Mouse (Mus musculus): ENCODE measurements around the gene Slc30a6.
"Not testable (repeated sequence)": the region's sequence is repeated elsewhere in the genome, so short reads cannot be mapped to it uniquely, and the experiment has no call there.

Gene Slc30a6

DNA sequence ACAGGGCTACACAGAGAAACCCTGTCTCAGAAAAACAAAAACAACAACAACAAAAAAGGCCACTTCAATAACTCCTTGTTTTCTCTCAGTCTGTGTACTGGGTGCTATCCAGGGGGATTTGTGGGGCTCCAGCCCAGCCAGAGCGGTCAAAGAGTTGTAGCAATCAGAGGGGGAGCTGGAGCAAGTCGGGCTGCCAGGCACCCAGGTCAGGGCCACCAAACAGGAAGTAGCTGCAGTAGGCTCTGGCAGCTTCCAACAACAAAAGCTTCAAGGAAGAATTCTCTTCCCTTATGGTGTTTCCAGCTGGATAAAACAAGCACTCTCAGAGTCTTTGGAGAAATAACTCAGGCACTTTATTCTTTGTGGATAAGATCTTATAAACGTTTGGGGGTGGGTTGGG is 58.5 kb downstream of the Slc30a6 start:
- DNase-seq, result no peak

- DNase-seq, result no peak
These were observed 59.3 kb downstream of the Slc30a6 start for GRCm38 (mm10) chr17:74454660-74455059.

DNA sequence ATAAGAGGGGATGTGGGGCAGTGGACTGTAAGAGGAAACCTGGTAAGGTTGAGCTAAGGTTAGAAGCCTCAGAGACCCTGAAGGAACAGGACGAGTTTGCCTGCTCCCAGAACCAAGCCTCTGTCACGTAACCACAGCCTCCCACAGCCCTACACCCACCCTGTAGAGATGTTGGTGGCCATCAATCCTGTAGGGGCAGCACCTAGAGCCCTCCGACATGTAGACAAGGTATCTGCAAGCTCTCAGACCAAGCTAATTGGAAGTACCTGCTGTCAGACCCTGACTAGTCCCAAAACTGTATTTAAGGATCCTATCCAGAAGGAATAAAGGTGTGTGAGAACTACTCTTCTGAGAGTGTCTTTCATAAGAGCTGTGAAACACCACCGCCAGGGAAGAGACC is 60.0 kb downstream of the Slc30a6 start:
- no peak for DNase-seq

DNA sequence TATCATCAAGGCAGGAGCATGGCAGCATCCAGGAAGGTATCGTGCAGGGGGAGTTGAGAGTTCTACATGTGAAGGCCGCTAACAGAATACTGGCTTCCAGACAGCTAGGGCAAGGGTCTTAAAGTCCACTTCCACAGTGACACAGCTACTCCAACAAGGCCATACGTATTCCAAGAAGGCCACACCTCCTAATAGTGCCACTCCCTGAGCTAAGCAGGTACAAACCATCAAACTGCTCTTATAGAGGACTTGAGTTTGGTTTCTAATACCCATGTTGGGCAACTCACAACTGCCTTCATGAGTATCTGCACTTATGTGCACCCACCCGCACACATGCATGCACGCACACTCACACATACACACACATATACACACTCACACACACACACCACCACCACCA is 61.4 kb downstream of the Slc30a6 start:
- DNase-seq, result no peak

GRCm38 (mm10) chr17:74457972-74458677 is 62.7 kb downstream of the Slc30a6 start:
- no peak for DNase-seq

- no peak for DNase-seq
These were observed 63.5 kb downstream of the Slc30a6 start, which contains the start of gene Nlrc4 for GRCm38 (mm10) chr17:74458711-74459408. Gene Nlrc4 (minus strand): TSS chr17:74459142.

DNA sequence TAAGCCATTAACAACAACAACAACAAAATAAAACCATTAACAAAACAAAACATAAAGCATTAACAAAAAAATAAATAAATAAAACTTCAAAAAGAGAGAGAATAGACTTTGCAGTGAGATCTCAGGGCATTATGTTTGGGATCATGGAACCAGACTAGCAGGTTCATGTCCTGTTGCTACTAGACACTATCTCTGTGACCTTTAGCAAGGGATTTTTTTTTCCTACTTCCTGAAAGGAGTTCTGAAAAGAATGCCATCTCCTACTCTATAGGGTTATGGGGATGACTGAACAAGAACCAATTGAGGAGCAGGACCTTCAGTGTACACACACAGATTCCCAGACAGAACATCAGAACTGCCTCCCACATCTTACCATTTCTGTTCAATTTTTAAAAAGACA is 68.1 kb downstream of the Slc30a6 start:
- no peak for DNase-seq

DNA sequence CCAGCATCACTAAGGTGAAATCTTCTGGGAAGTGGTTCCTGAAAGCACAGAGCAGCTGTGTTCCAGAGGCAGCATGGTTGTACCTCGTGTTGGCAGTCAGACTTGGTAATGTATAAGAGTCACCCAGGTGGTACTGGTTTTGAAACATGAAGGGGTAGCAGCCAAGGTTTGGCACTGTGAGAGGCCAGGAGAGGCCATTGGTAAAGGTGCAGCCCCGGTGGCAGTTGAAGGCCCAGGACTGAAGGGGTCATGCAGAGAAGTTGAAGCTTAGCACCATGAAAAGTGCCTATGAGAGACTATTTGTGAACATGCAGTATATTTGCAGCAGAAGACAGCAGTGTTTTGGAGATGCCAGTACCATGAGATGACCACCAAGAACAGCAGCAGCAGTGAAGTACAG is 72.6 kb downstream of the Slc30a6 start:
- DNase-seq, result not testable (repeated sequence)

- not testable (repeated sequence) for DNase-seq
These were observed 74.7 kb downstream of the Slc30a6 start for GRCm38 (mm10) chr17:74470133-74470532.
